Comparison of ENCODE assay signal across 8 mouse cellular contexts in genomic region chr13:66697983-66698535, GRCm38 (mm10).
DNase-seq lines count a peak whose midpoint lies in the region; TF ChIP-seq lines count a peak whose summit lies in the region.
"Not testable (repeated sequence)": the region's sequence is repeated elsewhere in the genome, so short reads cannot be mapped to it uniquely, and the experiment has no call there.

No protein-coding gene starts in this region.

- H3K27ac ChIP-seq in ES-Bruce4 (ENCODE audit: insufficient read depth, low read length) (peak overlapping the region; percentile 56), ES-E14 (ENCODE audit: insufficient read depth, low read depth, low read length, poor library complexity, severe bottlenecking) (peak overlapping the region; percentile 33)

- peaks cover 14% of the 10 kb centered on the region for H3K4me1 ChIP-seq in E14TG2a.4 (replicated peaks; ENCODE audit: low read depth, low read length)
- H3K4me1 ChIP-seq in ES-Bruce4 (ENCODE audit: control insufficient read depth, insufficient read depth, low read length); ES-E14 (ENCODE audit: control insufficient read depth in 2 of 2, insufficient read depth in 2 of 2, low read length in 2 of 2, poor library complexity in 1 of 2): not testable (repeated sequence)

- H3K9me3 ChIP-seq in E14TG2a.4 (ENCODE audit: low read length); ES-Bruce4 (replicated peaks; ENCODE audit: control insufficient read depth, insufficient read depth, low read length, poor library complexity, severe bottlenecking); ES-E14 (ENCODE audit: control insufficient read depth, insufficient read depth, low read depth, low read length): not testable (repeated sequence)

- not testable (repeated sequence) for H3K27me3 ChIP-seq in E14TG2a.4 (ENCODE audit: insufficient read depth, low read length); ES-Bruce4 (ENCODE audit: control insufficient read depth, insufficient read depth, low read length, poor library complexity, severe bottlenecking)

- peak overlapping the region; percentile 84 for H3K4me3 ChIP-seq in E14TG2a.4 (replicated peaks; ENCODE audit: low read length)
- H3K4me3 ChIP-seq in ES-Bruce4 (ENCODE audit: low read depth, low read length): peak overlapping the region; percentile 69
- peak overlapping the region; percentile 64 to 78 for H3K4me3 ChIP-seq in ES-E14 (ENCODE audit: insufficient read depth in 1 of 2, low read depth in 1 of 2, low read length in 2 of 2, poor library complexity in 1 of 2, severe bottlenecking in 1 of 2)

- not testable (repeated sequence) for TF ChIP-seq POLR2A in ES-Bruce4 (IDR thresholded peaks at IDR 0.05; ENCODE audit: insufficient read depth, low read length)

- peak overlapping the region; percentile 33; the same call in 1 of the 2 replicates for H3K9ac ChIP-seq in ES-Bruce4 (ENCODE audit: low read depth, poor library complexity, severe bottlenecking)
- peak overlapping the region; percentile 53 for H3K9ac ChIP-seq in ES-E14 (ENCODE audit: insufficient read depth, low read depth, low read length, poor library complexity, severe bottlenecking)

- in situ Hi-C loops in ES-E14 (cut with MboI; ENCODE audit: low sequenced_read_pairs in 2 of 2, unreplicated experiment in 2 of 2): not testable (repeated sequence)

- not testable (repeated sequence) for TF ChIP-seq EP300 in ES-Bruce4 (IDR thresholded peaks at IDR 0.05; ENCODE audit: insufficient read depth, low read depth, low read length)

- TF ChIP-seq CTCF in E14TG2a.4 (conservative IDR thresholded peaks at IDR 0.05; ENCODE audit: low read length); ES-Bruce4 (IDR thresholded peaks at IDR 0.05; ENCODE audit: low read depth, low read length): not testable (repeated sequence)

- DNase-seq in ES-CJ7 (ENCODE audit: low read depth, low spot score) (peak; percentile 99), ES-E14 (ENCODE audit: low read depth, low spot score) (peak; percentile 96), MN1 (ENCODE audit: low spot score) (peak; percentile 6), R1 (ENCODE audit: low read depth, low spot score) (peak; percentile 100), ZHBTc4 (ENCODE audit: low read depth, low spot score) (peak; percentile 99)
- DNase-seq in heart, adult 11 months: peak; percentile 80

- not testable (repeated sequence) for H3K36me3 ChIP-seq in E14TG2a.4 (ENCODE audit: insufficient read depth, low read length); ES-Bruce4 (ENCODE audit: control insufficient read depth, insufficient read depth, low read length, poor library complexity, severe bottlenecking); ES-E14 (ENCODE audit: control insufficient read depth, insufficient read depth, low read length, poor library complexity, severe bottlenecking)

TF ChIP-seq in ES-E14, 5 proteins besides CTCF, POLR2A, EP300 and RAD21:
- peak; percentile 53; the same call in 1 of the 2 replicates for TF ChIP-seq HCFC1 (IDR thresholded peaks at IDR 0.05; ENCODE audit: borderline replicate concordance, insufficient read depth, low read length)
TF ChIP-seq in ES-E14: peak in this region for 1; not testable (repeated sequence) for 4.

Comparison
In these comparisons a context has a peak if more than half of its experiments do, and no peak if none do; other contexts are left out.
1. Peak in every context shown above with its lines: DNase-seq, H3K4me3 ChIP-seq and H3K27ac ChIP-seq.
2. DNase-seq: peak in every context shown above with its lines; median percentile 100 in R1; 99 in ES-CJ7; 99 in ZHBTc4; 96 in ES-E14; 80 in heart, adult 11 months; 6 in MN1.